Mouse (Mus musculus) cerebellum, postnatal 36 days (tissue): ENCODE measurements around the gene Tmem121.
A peak's percentile ranks its signal among the peaks of the same experiment; 100 is the strongest.

Experiments used
- DNase-seq, 2 experiments: peaks; one replicate each; pipeline ENCODE4 v3.0.0; 2021 to 2022; ENCODE audit warnings: mixed read lengths in 2 of 2

The Tmem121 gene

DNA sequence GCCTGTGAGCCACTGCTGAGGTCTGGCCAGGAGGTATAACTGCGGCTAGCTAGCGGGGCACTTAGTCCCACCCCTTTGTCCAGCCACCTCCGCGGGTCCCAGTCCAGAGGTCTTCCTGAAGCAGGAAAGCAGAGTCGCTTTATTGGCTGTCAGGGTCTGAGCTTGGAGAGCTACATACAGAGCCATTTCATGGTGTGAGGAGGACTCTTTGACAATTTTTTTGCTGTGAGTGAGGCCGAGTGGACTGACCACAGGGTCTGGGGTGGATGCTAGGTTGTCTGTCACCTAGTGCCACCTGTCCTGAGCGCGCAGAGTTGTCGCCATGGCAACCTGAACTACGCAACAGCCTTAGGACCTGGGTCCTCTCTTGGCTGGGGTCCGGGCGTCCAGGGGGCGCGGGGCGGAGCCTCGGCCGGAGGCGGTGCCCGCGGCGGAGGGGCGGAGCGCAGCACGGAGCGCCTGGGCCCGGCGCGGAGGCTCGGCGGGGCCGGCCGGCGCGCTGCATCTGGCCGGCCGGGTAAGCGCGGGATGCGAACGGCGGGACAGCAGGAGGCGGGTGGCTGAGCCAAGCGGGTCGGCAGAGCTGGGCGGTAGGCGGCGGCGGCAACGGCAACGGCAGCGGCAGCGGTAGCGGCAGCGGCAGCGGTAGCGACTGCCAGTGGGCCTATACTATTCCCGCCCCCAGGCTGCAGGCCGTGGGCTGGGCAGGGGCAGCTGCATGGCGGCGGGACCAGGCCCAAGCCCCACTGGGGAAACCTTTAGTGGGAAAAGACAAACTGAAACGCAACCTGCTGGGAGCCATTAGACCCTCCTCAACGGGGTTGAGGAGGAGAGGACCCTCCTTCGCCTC lies at the start of gene Tmem121:
TSS of gene Tmem121 (plus strand) at position 489 of the 850 bp plus-strand sequence.
- peak; percentile 47 to 54 for DNase-seq

GRCm38 (mm10) chr12:113136492-113137020 lies 49.2 kb upstream of the Tmem121 start:
- no peak for DNase-seq

DNA sequence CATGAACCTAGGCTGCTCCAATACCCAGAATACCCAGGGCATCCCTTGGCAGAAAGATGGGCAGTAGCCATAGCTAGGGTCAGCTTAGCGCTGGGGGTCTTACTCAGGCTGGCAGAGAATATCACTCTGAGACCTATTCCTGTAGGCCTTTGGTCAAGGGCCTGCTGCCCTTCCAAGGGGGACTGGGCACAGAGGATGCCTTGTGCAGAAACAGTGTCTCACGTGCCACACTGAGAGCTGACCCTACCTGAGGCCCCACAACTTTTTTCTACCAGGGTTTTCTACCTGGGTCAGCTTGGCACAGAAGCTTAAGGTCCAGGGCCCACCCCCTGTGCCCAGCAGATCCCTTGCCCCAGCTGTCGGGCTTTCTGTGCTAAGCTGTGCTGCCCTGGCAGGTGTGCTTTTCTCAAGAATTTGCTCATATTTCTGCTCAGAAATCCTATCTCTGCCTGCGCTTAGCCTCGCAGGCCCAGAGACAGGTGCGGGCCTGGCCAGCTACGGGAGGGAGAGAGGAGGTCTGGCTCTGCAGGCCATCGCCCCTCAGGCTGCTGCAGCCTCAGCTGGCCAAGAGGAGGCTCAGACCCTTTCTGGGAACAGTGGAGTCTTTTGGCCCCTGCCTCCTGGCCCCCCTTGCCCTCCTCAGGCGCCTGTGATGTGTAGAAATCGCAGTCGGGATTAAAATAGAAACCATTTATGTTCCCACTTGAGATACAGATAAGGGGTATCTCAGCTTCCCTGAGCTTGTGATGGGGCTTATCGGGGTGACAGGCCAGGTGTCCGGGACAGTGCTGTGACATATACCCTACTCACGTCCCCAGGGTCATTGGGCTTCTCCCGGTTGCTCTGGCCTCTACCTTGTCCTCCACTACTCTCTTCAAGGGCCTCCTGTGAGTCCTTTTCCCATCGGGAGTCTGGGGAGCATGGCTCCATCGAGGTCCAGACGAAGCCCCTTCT lies 48.2 kb upstream of the Tmem121 start:
- DNase-seq = no peak

- no peak for DNase-seq
Observed at GRCm38 (mm10) chr12:113138291-113138690, 47.4 kb upstream of the Tmem121 start.

DNA sequence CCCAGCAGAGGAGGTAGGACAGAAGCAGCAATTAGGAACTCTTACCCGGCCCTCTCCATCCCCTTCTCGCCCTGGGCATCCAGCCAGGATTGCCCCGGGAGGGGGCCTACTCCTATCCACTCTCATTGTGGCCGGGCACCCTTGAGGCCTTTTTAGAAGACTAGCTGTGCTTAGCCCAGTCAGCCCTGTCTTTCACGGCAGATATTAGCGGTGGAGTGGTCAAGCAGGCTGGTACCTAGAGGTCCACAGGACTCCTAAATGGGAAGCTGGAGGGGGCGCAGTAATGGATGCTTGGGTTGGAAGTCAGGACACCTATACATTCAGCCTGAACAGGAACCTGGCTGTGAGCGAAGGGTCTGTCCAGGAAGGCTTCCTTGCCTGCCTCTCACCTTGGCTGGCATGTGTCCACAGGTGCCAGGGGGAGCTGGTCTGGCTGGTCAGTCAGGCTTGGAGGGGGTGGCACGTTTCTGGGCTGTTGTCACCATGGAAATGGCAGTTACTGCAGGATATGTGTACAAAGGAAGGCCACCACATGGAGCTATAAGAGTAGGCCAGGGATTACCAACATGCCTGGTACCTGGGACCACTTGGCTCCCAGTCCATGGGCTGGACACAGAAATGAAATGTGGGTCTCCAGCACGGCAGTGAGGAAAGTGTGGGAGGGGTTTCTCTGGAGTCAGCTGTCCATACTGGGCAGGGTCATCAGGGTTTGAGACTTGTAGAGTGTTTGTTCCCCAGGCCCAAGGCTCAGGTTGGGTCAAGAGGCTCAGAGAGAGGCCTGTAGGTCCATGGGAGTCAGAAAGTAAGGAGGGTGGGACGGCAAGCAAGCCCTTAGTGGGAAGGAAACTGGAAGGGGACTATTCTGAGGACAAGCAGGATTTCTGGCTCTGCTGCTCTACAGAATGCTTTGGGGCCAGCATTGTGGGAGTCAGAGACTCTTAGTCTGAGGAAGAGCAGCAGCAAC lies 46.5 kb upstream of the Tmem121 start:
- DNase-seq = no peak

DNA sequence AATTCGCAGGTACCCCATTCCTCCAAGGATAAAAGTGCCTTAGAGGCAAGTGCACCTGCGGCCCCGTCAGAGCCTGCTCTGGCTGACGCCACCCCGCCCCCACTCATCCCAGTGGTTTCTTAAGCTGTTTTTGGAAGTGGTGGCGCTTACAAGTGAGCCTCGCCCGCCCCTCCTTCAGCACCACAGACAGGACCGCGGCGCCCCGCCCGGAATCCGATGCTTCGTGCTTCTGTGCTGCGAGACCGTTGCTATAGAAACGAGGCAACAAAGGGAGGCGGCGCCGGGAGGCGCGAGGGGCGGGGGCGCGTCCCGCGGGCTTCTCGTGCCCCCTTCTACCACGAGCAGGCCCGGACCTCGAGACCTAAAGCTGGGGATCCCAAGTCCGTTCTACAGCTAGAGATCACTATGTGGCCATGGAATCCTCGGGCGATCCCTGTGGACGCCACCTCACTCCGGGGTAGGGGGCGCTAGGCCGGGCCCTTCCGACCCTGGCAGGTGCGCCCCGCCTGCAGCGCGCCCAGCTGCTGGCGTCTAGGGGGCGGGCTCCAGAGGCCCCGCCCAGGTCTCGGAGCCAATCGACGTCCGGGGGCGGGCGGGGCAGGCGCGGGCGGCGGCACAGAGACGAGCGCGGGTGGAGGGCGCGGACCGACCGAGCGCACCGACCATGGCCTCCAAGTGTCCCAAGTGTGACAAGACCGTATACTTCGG lies 45.7 kb upstream of the Tmem121 start, which contains the start of gene Crip2:
TSS of gene Crip2 (plus strand) at position 329 of the 708 bp plus-strand sequence.
- peak; percentile 42 to 52 for DNase-seq

- DNase-seq = no peak
Observed at GRCm38 (mm10) chr12:113140616-113141411, 44.9 kb upstream of the Tmem121 start.

DNA sequence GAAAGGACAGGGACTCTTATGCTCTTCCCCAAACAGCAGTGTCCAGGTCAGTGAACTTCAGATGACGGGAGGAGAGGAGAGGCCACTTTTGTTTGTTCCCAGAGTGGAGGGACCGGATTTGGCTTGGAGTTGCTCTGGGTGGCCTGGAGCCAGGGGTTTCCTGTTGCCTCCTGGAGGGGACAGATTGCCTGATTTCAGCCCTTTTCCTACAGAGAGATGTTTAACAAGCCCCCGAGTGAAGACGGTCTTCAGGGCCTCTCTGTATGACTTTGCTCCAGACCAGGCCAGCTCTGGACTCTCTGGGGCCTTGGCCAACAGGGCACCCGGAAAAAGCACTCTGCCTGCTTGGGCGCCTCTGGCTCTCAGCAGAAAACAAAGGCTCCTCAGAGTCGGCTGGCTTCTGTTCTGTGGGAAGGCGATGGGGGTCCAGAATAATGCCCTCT lies 44.2 kb upstream of the Tmem121 start:
- no peak for DNase-seq

DNA sequence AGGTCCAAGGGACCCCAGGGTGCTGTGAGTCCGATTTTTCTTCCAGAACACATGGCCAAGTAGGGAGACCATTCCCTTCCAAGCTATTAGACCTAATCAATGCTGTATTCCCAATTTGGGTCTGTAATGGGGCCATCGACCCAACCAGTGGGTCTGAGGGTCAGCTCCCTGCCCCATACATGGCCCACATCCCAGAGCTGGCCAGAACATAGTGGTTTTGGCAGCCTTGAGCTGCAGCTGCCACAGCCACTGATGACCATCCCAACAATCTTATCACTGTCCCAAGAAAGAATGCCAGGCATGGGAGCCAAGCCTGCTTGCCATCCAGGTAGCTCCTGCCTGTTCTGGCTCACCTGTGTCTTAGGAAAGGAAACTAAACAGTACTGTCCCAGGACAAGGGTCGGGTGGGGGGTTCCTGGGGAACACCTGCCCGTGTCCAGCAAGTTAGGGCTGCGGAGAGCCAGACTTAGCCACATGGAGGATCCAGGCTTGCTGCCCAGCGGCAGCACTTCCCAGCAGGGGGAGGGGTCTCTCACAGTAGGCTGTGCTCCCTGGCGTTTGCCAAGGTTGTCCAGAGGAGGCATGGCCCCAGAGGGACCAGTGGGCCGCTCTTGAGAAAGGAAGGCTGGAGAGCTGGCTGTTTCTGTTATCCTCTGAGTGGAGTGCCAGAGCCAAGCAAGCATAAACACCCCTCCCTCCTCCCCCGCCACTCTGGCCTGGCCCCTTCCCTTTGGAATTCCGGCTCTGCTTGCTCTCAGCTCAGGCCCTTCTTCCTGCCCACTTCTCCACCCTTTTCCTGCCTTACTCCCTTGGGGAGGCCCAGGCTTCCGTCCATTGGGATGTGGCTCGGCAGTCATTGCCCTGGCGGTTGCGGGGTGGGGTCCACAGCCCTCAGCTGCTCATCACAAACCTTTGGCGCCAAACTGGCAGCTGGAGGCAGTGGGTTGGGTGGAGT lies 43.4 kb upstream of the Tmem121 start:
- no peak for DNase-seq

GRCm38 (mm10) chr12:113143164-113143563 lies 42.6 kb upstream of the Tmem121 start:
- no peak for DNase-seq

DNA sequence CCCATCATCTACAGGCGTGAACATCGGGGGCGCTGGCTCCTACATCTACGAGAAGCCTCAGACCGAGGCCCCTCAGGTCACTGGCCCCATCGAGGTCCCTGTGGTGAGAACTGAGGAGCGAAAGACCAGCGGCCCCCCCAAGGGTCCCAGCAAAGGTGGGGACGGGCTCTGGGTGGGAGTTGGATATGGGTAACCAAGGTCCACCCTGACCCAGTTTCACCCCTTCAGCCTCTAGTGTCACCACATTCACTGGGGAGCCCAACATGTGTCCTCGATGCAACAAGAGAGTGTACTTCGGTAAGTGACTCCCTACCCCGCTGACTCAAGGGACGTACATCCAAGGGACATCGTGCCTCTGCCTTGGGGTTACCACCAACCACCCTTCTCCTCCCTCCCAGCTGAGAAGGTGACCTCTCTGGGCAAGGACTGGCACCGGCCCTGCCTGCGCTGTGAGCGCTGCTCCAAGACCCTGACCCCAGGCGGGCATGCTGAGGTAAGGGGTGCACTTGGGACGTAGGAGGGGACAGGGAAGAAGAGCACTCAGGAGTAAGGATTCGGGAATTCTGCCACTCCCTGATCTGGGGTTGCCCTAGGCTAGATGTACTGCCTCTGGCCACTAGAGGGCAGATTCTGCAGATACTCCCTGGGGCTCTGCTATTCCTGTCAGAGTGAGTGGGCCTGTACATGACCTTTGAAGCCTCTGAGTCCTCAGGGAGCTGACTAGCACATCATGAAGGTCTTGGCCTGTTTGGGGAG lies 41.6 kb upstream of the Tmem121 start:
- DNase-seq = no peak

DNA sequence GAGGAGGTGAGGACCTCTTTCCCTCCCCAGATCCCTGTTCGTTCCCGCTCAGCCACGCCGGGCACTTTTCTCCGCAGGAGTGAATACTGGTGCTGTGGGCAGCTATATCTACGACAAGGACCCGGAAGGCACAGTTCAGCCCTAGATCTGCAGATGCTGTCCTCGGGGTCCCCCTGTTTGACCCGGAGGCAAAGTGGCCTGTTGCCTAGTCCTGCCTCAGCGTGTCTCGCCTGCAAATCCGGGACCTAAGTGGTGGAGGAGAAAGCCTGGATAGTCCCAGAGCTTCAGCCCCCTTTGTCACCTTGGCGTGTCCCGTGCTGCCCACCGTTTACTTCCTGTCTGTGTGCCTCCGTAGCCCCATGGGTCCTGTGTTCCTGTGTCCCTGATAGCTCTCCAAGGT lies 40.8 kb upstream of the Tmem121 start:
- DNase-seq = no peak

GRCm38 (mm10) chr12:113145591-113145990 lies 40.1 kb upstream of the Tmem121 start:
- no peak for DNase-seq

- DNase-seq = peak; percentile 83 to 85
Observed at GRCm38 (mm10) chr12:113146112-113147057, 39.3 kb upstream of the Tmem121 start, which contains the start of gene Crip1. TSS of gene Crip1 (plus strand) at chr12:113146316.

- DNase-seq = peak; percentile 48 to 67
Observed at GRCm38 (mm10) chr12:113147481-113147880, 38.2 kb upstream of the Tmem121 start.

GRCm38 (mm10) chr12:113148381-113149035 lies 37.2 kb upstream of the Tmem121 start:
- DNase-seq = no peak
